ENCODE assay signal across 11 mouse cellular contexts in genomic region chr11:88447350-88447749, GRCm38 (mm10).
DNase-seq lines count a peak whose midpoint lies in the region; ATAC-seq lines count a peak whose summit lies in the region.
"Had no signal": no experiment of that assay in that cellular context is flagged by ENCODE, and none has a peak within 500 bp of the region (broad histone marks: within the 10 kb centered on the region; RNA-seq: fewer than 3 reads in every experiment).

No protein-coding gene starts in this region.

- H3K9ac ChIP-seq in heart, embryonic 13.5 days = peak overlapping the region; percentile 28; the same call in 1 of the 2 replicates
- peak overlapping the region; percentile 19; the same call in 1 of the 2 replicates for H3K9ac ChIP-seq in hindbrain, embryonic 13.5 days
- no peak overlapping the region for H3K9ac ChIP-seq in neural tube, embryonic 12.5 days
- H3K9ac ChIP-seq: liver, embryonic 15.5 days had no signal

- peak overlapping the region; percentile 84; the same call in 1 of the 2 replicates for H3K27ac ChIP-seq in heart, embryonic 13.5 days (replicated peaks)
- H3K27ac ChIP-seq in hindbrain, embryonic 13.5 days = peak overlapping the region; percentile 82
- peak overlapping the region; percentile 11; the same call in 1 of the 2 replicates for H3K27ac ChIP-seq in neural tube, embryonic 12.5 days
- H3K27ac ChIP-seq: limb, embryonic 10.5 days; liver, embryonic 15.5 days had no signal

- no peaks in the 10 kb centered on the region for H3K9me3 ChIP-seq in heart, embryonic 13.5 days
- no peaks in the 10 kb centered on the region for H3K9me3 ChIP-seq in hindbrain, embryonic 13.5 days
- no peaks in the 10 kb centered on the region for H3K9me3 ChIP-seq in neural tube, embryonic 12.5 days
- H3K9me3 ChIP-seq: limb, embryonic 10.5 days; liver, embryonic 15.5 days had no signal

- ATAC-seq in heart, embryonic 13.5 days (ENCODE audit: extremely low read depth, insufficient number of reproducible peaks, low FRiP score, low TSS enrichment) = no peak
- peak; percentile 44; the same call in 1 of the 2 replicates for ATAC-seq in hindbrain, embryonic 13.5 days (ENCODE audit: low FRiP score)
- ATAC-seq in neural tube, embryonic 12.5 days (ENCODE audit: low FRiP score, low read depth) = peak; percentile 56; the same call in 1 of the 2 replicates

- 77% methylated on average over 11 of the region's 11 CpGs for WGBS in heart, embryonic 13.5 days
- WGBS in hindbrain, embryonic 13.5 days = 32% methylated on average over 11 of the region's 11 CpGs
- WGBS in neural tube, embryonic 12.5 days = 45% methylated on average over 11 of the region's 11 CpGs

- peaks cover 66% of the 10 kb centered on the region for H3K4me1 ChIP-seq in heart, embryonic 13.5 days
- peaks cover 77% of the 10 kb centered on the region for H3K4me1 ChIP-seq in hindbrain, embryonic 13.5 days (replicated peaks)
- H3K4me1 ChIP-seq in neural tube, embryonic 12.5 days = peaks cover 64% of the 10 kb centered on the region
- H3K4me1 ChIP-seq: liver, embryonic 15.5 days had no signal

- no peaks in the 10 kb centered on the region for H3K27me3 ChIP-seq in heart, embryonic 13.5 days (replicated peaks)
- no peaks in the 10 kb centered on the region for H3K27me3 ChIP-seq in hindbrain, embryonic 13.5 days
- no peaks in the 10 kb centered on the region for H3K27me3 ChIP-seq in neural tube, embryonic 12.5 days (replicated peaks)
- H3K27me3 ChIP-seq: liver, embryonic 15.5 days had no signal

- no peak for DNase-seq in heart, adult 11 months
- peak; percentile 47 for DNase-seq in embryo, embryonic 11 days
- no peak for DNase-seq in urinary bladder, adult 18-20 months (ENCODE audit: low spot score in 2 of 2)
- no peak for DNase-seq in urinary bladder, postnatal 10 days (ENCODE audit: low spot score)
- DNase-seq: adrenal gland, adult 8-10 months; lung, postnatal 4 days had no signal

- no peak overlapping the region for H3K4me3 ChIP-seq in heart, embryonic 13.5 days
- H3K4me3 ChIP-seq in hindbrain, embryonic 13.5 days = no peak overlapping the region
- no peak overlapping the region for H3K4me3 ChIP-seq in neural tube, embryonic 12.5 days
- H3K4me3 ChIP-seq: limb, embryonic 10.5 days; liver, embryonic 15.5 days had no signal

- peaks cover 19% of the 10 kb centered on the region for H3K36me3 ChIP-seq in heart, embryonic 13.5 days
- H3K36me3 ChIP-seq in hindbrain, embryonic 13.5 days = peaks cover 7% of the 10 kb centered on the region
- H3K36me3 ChIP-seq in neural tube, embryonic 12.5 days = no peaks in the 10 kb centered on the region; the same call in 1 of the 2 replicates

- H3K4me2 ChIP-seq in heart, embryonic 13.5 days = no peak overlapping the region
- no peak overlapping the region for H3K4me2 ChIP-seq in hindbrain, embryonic 13.5 days
- H3K4me2 ChIP-seq in neural tube, embryonic 12.5 days (replicated peaks) = no peak overlapping the region
- H3K4me2 ChIP-seq: liver, embryonic 15.5 days had no signal

Comparison
In these comparisons a context has a peak if more than half of its experiments do, and no peak if none do; other contexts are left out.
1. H3K27ac ChIP-seq: peak in every context shown above with its lines; median percentile 84 in heart, embryonic 13.5 days; 82 in hindbrain, embryonic 13.5 days; 11 in neural tube, embryonic 12.5 days.